Mouse (Mus musculus) stomach, embryonic 14.5 days (tissue): ENCODE data around the gene Mief1. TPM values are rescaled to one million over a fixed set of nuclear protein-coding genes. Genes with fewer than 3 reads are reported as not detected.
A peak's percentile ranks its signal among the peaks of the same experiment; 100 is the strongest.

Experiments used
- ATAC-seq: fragments of 200-750 bp; cut with Nextera tagmentation; 2 replicates; pipeline ENCODE4 v1.8.0; 2017; ENCODE audit warnings: low read depth, moderate TSS enrichment; ENCODE audit not compliant: insufficient number of reproducible peaks, insufficient read depth, low FRiP score
- H3K27ac ChIP-seq: fragments of 300-500 bp; sonication (generic); 2 replicates; pipeline ENCODE4 v1.5.1; 2014; ENCODE audit warnings: mild to moderate bottlenecking, low read length, moderate library complexity, mixed read lengths
- H3K27me3 ChIP-seq: fragments of 300-500 bp; sonication (generic); 2 replicates; pipeline ENCODE4 v1.6.1; 2014; ENCODE audit warnings: low read length, control low read depth, mixed read lengths; ENCODE audit not compliant: control insufficient read depth, insufficient read depth
- H3K36me3 ChIP-seq: fragments of 300-500 bp; sonication (generic); 2 replicates; pipeline ENCODE4 v1.6.1; 2014; ENCODE audit warnings: mild to moderate bottlenecking, control low read depth, low read length, moderate library complexity, mixed read lengths; ENCODE audit not compliant: control insufficient read depth, insufficient read depth
- H3K4me1 ChIP-seq: fragments of 300-500 bp; sonication (generic); 2 replicates; pipeline ENCODE4 v1.6.1; 2014; ENCODE audit warnings: low read length, control low read depth, mixed read lengths; ENCODE audit not compliant: control insufficient read depth, insufficient read depth
- H3K4me2 ChIP-seq: fragments of 300-500 bp; sonication (generic); replicated peaks from 2 replicates; pipeline ENCODE4 v1.6.1; 2014; ENCODE audit warnings: low read depth, low read length, control low read depth
- H3K4me3 ChIP-seq: fragments of 300-500 bp; sonication (generic); 2 replicates; pipeline ENCODE4 v1.5.1; 2014; ENCODE audit warnings: low read depth, low read length, control low read depth
- H3K9ac ChIP-seq: fragments of 300-500 bp; sonication (generic); replicated peaks from 2 replicates; pipeline ENCODE4 v1.6.1; 2014; ENCODE audit warnings: low read depth, mild to moderate bottlenecking, control low read depth, low read length, moderate library complexity, mixed read lengths
- H3K9me3 ChIP-seq: fragments of 300-500 bp; sonication (generic); 2 replicates; pipeline ENCODE4 v1.6.1; 2016; ENCODE audit warnings: low read depth, low read length, control low read depth; ENCODE audit not compliant: control insufficient read depth
- WGBS: fragments of 180-500 bp; shearing (Covaris S2); extraction: QIAGEN DNeasy Blood & Tissue Kit; methylation state at CpG from one replicate; pipeline ENCODE4 v1.1.7; 2014; 5-methylcytosine and 5-hydroxymethylcytosine counted together
- polyA plus RNA-seq: library from polyadenylated mRNA; unstranded; fragments of >200 nt; fragmentation: Nextera tagmentation; extraction: Ambion mirVana; gene quantifications from 2 replicates; pipeline ENCODE4 v1.2.1, GENCODE M21; 2014

The Mief1 gene
- polyA plus RNA-seq, 1 experiment from 2014 or later = 34.5 TPM

DNA sequence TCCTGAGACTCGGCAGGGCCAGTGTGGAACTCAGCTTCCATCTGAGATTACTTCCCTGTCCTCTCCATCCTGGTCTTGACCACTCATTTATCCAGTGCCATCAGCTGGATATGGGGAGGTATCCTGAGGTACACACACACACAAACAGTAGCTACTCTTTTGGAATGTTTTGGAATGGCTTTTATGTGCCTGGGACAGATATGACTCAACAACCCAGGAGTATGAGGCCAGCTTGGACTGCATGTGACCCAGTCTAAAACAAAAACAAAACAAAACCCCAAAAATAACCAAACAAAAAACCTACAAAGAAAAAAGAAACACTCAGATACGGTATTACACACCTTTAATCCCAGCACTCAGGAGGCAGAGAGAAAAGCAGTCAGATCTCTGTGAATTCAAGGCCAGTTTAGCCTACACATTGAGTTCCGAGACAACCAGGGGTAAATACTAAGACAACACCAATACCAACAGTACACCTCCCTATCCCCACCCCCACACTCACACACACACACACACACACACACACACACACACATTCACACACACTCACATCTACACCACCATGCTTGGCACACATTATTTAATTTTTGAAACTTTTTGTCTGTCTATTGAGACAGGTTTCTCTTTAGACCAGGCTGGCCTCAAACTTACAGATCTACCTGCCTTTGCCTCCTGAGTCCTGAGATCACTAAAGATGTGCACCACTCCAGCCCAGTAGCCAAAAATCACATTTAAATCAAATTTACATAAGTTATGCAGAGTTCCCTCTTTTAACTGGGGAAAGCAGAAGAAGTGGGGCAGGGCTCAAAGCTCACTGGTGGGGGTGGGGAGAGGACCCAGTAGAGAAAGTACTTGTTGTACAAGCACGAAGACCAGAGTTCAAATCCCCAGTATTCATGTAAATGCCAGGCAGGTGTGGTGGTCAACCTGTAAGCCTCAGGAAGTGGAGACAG is 13.8 kb upstream of the Mief1 start:
- no peak for ATAC-seq
- no peak overlapping the region for H3K4me3 ChIP-seq
- no peaks in the 10 kb centered on the region for H3K9me3 ChIP-seq

DNA sequence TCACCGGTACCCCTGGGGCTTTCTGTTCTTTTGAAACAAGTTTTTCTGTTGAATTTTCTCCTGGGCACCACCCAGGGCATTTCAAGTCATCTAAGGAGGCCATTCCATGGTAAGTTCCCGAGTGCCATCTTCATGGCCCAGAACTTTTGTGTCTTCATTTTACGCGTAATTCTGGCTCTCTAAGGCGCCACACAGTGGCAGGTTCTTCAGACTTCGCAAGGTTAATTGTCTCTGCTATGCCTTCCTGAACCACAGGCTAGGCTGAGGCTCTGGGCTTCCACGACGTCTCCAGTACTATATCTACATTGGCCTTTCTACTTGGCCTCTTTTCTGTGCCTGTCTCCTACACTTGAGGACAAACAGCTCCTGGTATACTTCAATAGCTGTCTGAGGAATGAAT is 12.8 kb upstream of the Mief1 start:
- no peak for ATAC-seq
- H3K9me3 ChIP-seq = no peaks in the 10 kb centered on the region
- H3K36me3 ChIP-seq = peaks cover 4% of the 10 kb centered on the region; the same call in 1 of the 2 replicates
- H3K4me2 ChIP-seq = no peak overlapping the region
- H3K27ac ChIP-seq = no peak overlapping the region
- 71% methylated on average over 8 of the region's 8 CpGs for WGBS
- H3K27me3 ChIP-seq = no peaks in the 10 kb centered on the region
- no peak overlapping the region for H3K9ac ChIP-seq
- H3K4me3 ChIP-seq = no peak overlapping the region
- peaks cover 3% of the 10 kb centered on the region; the same call in 1 of the 2 replicates for H3K4me1 ChIP-seq

More for the DNA sequence above, 13.8 kb upstream of the Mief1 start:
- no peaks in the 10 kb centered on the region for H3K27me3 ChIP-seq
- H3K36me3 ChIP-seq = peaks cover 4% of the 10 kb centered on the region; the same call in 1 of the 2 replicates
- H3K27ac ChIP-seq = no peak overlapping the region
- no peak overlapping the region for H3K4me2 ChIP-seq
- H3K4me1 ChIP-seq = peaks cover 3% of the 10 kb centered on the region; the same call in 1 of the 2 replicates
- no peak overlapping the region for H3K9ac ChIP-seq
- 52% methylated on average over 4 of the region's 4 CpGs for WGBS

GRCm38 (mm10) chr15:80223751-80224150 is 10.1 kb upstream of the Mief1 start:
- Histone ChIP-seq H3K9me3 (no peaks in the 10 kb centered on the region), H3K4me2 (no peak overlapping the region), H3K4me1 (peaks cover 3% of the 10 kb centered on the region; the same call in 1 of the 2 replicates), H3K27me3 (no peaks in the 10 kb centered on the region), H3K36me3 (no peaks in the 10 kb centered on the region), H3K27ac (no peak overlapping the region), H3K9ac (no peak overlapping the region), H3K4me3 (no peak overlapping the region)
- ATAC-seq = no peak
- 88% methylated on average over 7 of the region's 7 CpGs for WGBS

GRCm38 (mm10) chr15:80225208-80225607 is 8.6 kb upstream of the Mief1 start:
- H3K27me3 ChIP-seq = no peaks in the 10 kb centered on the region
- no peaks in the 10 kb centered on the region for H3K9me3 ChIP-seq
- H3K27ac ChIP-seq = no peak overlapping the region
- H3K4me1 ChIP-seq = no peaks in the 10 kb centered on the region
- H3K4me2 ChIP-seq = no peak overlapping the region
- peak; percentile 63 for ATAC-seq
- WGBS = 26% methylated on average over 9 of the region's 9 CpGs
- no peaks in the 10 kb centered on the region for H3K36me3 ChIP-seq
- H3K9ac ChIP-seq = no peak overlapping the region
- H3K4me3 ChIP-seq = no peak overlapping the region

GRCm38 (mm10) chr15:80225796-80226195 is 8.0 kb upstream of the Mief1 start:
- WGBS = 43% methylated on average over 2 of the region's 2 CpGs
- no peak overlapping the region for H3K4me3 ChIP-seq
- no peak for ATAC-seq
- no peaks in the 10 kb centered on the region for H3K36me3 ChIP-seq
- H3K9ac ChIP-seq = no peak overlapping the region
- H3K4me2 ChIP-seq = no peak overlapping the region
- H3K4me1 ChIP-seq = no peaks in the 10 kb centered on the region
- no peak overlapping the region for H3K27ac ChIP-seq
- H3K9me3 ChIP-seq = no peaks in the 10 kb centered on the region
- H3K27me3 ChIP-seq = no peaks in the 10 kb centered on the region

DNA sequence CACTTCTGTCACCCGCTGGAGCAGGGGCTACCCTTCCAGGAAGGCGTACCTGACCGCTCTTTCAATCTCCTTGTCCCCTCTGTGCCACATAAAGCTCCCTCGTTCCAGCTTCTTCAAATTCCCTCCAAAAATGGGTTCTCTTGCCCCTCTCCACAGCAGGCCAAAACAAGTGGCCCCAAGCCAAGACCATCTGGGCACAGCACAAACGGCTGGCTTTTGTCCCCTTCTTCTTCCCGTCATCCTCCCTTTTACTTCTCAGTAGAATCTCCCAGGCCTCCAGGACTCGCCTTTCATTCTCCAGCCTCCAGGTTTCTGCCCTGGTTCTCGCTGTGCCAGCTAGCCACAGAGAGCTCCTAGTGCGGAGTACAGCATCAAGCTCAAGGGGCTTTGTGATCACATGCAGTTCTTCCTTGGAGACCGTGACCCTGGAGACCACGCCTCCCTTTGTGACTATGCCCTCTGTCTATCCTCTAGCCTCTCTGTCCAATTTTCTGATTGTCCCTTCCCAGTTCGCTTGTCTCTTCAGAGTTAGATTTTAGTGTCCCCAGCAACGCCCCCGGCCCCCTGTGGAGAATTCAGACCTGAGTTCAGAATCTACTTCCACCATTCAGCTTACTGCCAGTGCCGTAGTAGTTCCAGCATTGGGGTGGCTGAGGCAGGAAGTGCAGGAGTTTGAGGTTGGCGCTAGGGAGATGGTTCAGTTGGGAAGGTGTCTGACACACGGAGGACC is 5.6 kb upstream of the Mief1 start:
- H3K4me3 ChIP-seq = no peak overlapping the region
- H3K9ac ChIP-seq = no peak overlapping the region
- no peak overlapping the region for H3K27ac ChIP-seq
- peaks cover 1% of the 10 kb centered on the region; the same call in 1 of the 2 replicates for H3K4me1 ChIP-seq
- H3K27me3 ChIP-seq = no peaks in the 10 kb centered on the region
- ATAC-seq = no peak
- no peaks in the 10 kb centered on the region for H3K36me3 ChIP-seq
- H3K9me3 ChIP-seq = no peaks in the 10 kb centered on the region
- 82% methylated on average over 17 of the region's 17 CpGs for WGBS
- H3K4me2 ChIP-seq = no peak overlapping the region

DNA sequence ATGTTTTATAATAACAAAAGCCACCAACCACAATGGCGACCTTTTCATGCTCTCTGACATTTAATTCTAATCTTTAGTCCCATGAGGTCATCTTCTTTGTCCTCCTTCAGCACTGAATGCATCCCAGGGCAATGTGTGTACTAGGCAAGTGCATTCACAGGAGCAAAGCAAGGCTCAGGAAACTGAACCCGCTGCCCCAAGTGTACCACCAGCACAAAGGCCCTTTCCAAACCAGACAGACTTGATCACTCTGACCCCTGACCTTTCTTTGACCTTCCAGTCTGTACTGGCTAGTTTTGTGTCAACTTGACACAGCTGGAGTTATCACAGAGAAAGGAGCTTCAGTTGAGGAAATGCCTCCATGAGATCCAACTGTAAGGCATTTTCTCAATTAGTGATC is 1.5 kb upstream of the Mief1 start:
- Histone ChIP-seq H3K36me3 (peaks cover 19% of the 10 kb centered on the region), H3K4me1 (peaks cover 7% of the 10 kb centered on the region; the same call in 1 of the 2 replicates), H3K9ac (no peak overlapping the region), H3K4me3 (no peak overlapping the region), H3K4me2 (no peak overlapping the region), H3K9me3 (no peaks in the 10 kb centered on the region), H3K27me3 (no peaks in the 10 kb centered on the region), H3K27ac (no peak overlapping the region)
- WGBS = 72% methylated on average over 2 of the region's 2 CpGs
- no peak for ATAC-seq

- Histone ChIP-seq H3K4me2 (0 out of 2 replicates have a peak overlapping the region, but pooled peaks have one; percentile 76), H3K9me3 (no peaks in the 10 kb centered on the region), H3K27ac (peak overlapping the region; percentile 66; the same call in 1 of the 2 replicates), H3K36me3 (peaks cover 23% of the 10 kb centered on the region), H3K4me3 (no peak overlapping the region), H3K4me1 (peaks cover 7% of the 10 kb centered on the region; the same call in 1 of the 2 replicates), H3K9ac (no peak overlapping the region), H3K27me3 (no peaks in the 10 kb centered on the region)
- ATAC-seq = no peak
- WGBS = 63% methylated on average over 4 of the region's 4 CpGs
Measured at GRCm38 (mm10) chr15:80233053-80233452, 765 bp upstream of the Mief1 start.
